Mouse (Mus musculus): Measurements from ENCODE around the gene Rabl6. TPM values are rescaled to one million over a fixed set of nuclear protein-coding genes. Genes with fewer than 3 reads are reported as not detected.

Gene Rabl6
- polyA plus RNA-seq, 1 experiment from 2014 or later, result 69.8 TPM

DNA sequence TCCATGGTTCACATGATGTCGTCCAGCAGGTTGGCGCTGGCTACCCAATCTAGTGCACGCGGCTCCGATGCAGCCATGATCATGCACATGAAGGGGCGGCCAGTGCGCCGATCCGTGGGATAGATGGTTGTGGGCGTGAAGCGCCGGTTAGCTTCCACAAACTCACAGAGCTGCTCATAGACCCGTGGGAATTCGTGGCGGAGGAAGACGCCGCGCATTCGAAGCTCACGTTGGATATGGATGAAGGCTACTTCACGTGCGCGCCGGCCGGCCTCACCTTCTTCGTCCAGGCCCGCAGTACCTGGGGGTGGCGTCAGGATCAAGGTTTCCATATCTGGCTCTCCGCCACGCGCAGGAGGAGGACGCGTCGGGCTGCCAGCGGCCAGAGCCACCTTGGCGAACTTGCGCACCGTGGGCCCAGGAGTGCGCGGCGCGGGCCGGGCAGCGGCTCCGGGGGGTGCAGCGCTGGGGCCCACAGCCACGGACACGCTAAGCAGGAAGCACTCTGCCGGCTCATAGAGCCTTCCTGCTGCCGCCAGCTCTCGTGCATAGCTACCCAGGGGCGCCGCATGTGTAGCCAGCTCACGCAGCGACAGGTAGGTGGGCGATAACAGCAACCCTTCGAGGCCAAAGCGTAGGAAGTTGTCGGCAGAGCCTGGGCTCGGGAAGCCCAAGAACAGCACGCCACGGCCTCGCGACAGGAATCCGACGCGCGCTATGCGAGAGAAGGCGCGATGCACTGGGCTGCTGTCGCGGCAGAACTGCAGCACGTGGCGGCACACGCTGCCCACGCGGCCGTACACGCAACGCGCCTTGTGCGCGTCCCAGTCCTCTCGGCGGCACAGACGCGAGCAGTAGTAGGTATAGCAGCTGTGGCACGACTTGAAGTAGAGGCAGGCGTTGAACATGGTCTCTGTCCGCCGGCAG lies 31.1 kb downstream of the Rabl6 start:
- Histone ChIP-seq H3K4me2 (replicated peaks; ENCODE audit: low read depth, low read length) (peak overlapping the region; percentile 50), H3K27me3 (ENCODE audit: insufficient read depth, low read length) (peaks cover 55% of the 10 kb centered on the region), H3K36me3 (ENCODE audit: insufficient read depth, low read length) (no peaks in the 10 kb centered on the region), H3K9ac (replicated peaks; ENCODE audit: low read length) (peak overlapping the region; percentile 52), H3K9me3 (ENCODE audit: low read length) (no peaks in the 10 kb centered on the region), H3K4me3 (ENCODE audit: low read length) (peak overlapping the region; percentile 29), H3K4me1 (ENCODE audit: insufficient read depth, low read length) (peaks cover 64% of the 10 kb centered on the region), H3K27ac (ENCODE audit: low read length) (no peak overlapping the region)
- 14% methylated on average over 92 of the region's 92 CpGs for WGBS
- no peak for ATAC-seq (ENCODE audit: low FRiP score, low TSS enrichment)

DNA sequence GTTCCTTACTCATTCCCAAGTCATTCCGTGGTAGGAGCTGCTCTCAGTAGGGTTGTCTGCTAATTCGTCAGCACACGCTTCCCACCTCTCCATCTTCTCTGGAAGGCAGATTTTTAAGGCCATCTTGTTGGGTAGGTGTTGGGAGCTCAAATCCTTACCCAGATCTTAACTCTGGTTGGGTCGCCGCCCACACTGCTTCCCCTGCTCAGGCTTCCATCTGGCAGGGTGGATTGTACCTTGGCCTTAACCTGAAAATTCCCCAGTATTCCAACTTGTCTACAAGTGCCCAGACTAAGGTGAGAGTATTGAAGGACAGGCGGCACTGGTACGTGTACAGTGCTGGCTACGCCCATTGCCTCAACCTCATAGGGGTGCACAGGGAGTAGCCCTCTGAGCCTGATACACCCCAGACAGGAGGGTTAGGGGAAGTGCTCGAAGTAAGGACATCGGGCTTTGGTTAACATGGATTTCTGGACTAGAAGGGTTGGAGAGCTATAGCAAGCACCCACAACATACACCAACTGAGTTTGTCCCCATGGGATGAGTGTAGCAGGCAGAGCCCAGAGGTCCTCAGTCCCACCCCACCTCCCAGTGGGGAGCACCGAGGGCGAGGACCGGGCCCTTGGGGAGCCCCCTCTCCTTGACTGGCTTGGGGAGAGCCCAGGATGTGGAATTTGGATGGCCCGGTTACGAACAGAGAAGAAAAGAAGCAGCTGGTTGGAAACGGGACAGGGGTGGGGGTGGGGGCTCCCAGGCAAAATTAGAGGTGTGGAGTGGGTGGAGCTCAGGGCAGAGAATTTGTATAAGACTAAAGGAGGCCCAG lies 32.1 kb downstream of the Rabl6 start:
- H3K4me3 ChIP-seq (ENCODE audit: low read length), result no peak overlapping the region
- no peak for ATAC-seq (ENCODE audit: low FRiP score, low TSS enrichment)
- no peak overlapping the region for H3K27ac ChIP-seq (ENCODE audit: low read length)
- no peaks in the 10 kb centered on the region for H3K36me3 ChIP-seq (ENCODE audit: insufficient read depth, low read length)
- no peak overlapping the region; the same call in 1 of the 2 replicates for H3K9ac ChIP-seq (replicated peaks; ENCODE audit: low read length)
- H3K27me3 ChIP-seq (ENCODE audit: insufficient read depth, low read length), result peaks cover 55% of the 10 kb centered on the region
- no peaks in the 10 kb centered on the region for H3K9me3 ChIP-seq (ENCODE audit: low read length)
- H3K4me2 ChIP-seq (replicated peaks; ENCODE audit: low read depth, low read length), result no peak overlapping the region
- WGBS, result 79% methylated on average over 16 of the region's 16 CpGs
- peaks cover 57% of the 10 kb centered on the region for H3K4me1 ChIP-seq (ENCODE audit: insufficient read depth, low read length)

DNA sequence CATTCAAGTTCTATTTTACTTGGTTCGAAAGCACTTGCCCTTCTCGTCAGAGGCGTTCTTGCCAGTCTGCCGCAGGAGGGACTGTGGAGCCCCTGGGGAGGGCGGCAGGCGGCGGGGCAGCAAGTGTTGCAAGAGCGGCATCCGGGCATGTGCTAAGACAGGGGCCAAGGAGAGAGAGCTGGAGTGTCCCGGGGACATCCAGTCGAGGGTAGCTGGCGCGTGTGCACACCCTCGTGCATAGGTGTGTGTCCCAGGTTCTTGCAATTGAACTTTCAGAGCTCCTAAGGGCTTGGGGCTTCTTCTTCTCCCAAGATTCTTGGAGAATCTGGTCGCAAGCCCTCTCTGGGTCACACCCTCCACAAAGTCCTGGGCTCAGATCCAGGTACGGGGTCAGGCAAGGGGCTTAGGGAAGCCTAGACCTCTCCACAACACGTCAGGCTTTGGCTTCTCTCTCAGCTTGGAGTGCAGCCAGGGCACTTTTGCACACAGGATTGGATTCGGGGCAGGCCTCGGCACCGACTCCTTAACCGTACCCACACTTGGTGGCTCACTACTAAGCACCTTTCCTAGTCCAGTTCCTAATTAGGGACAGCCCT lies 32.8 kb downstream of the Rabl6 start:
- ATAC-seq (ENCODE audit: low FRiP score, low TSS enrichment), result no peak
- peaks cover 53% of the 10 kb centered on the region for H3K4me1 ChIP-seq (ENCODE audit: insufficient read depth, low read length)

DNA sequence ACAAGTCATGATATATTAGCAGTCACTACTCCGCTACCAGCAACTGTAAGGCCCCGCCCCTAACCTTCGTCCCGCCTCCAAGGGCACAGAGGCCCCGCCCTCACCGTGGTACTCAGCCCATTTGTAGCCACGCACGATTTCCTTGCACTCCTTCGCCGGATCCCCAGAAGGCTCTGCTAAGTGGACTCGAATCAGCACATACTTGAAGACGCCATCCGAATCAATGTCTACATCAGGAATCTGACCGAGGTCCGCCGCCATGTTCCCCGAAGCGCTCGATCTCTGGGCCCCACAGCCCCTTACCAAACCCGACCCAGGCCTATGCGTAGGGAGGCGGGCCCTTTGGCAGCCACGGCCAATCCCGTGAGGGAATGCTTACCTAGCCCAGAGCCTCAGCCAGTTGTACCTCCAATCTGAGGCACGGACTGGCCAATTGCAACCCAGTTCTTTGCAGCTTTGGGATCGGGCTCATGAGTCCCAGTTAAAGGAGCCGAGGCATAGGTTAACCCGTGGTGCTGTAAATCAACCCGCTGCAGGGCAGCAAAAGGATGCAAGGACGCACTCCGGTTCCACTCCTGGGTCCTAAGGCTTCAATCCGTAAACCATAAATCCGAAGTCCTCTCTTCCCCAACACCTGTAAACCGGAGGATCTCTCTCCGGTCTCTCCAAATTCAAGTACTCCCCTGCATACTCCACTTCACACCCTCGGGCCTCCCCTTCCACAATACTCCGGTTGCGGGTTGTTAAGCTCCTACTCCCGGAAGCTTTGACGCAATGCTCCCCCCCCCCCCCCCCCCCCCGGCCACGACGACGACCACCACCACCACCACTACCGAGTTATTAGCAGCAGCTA lies 33.5 kb downstream of the Rabl6 start, which contains the start of the genes Mamdc4 and Phpt1:
TSS of gene Mamdc4 (minus strand) at position 267 of the 853 bp plus-strand sequence.
TSS of gene Phpt1 (minus strand) at position 646 of the 853 bp plus-strand sequence.
- peak within 1 kb of the TSS; percentile 69 for H3K4me3 ChIP-seq (ENCODE audit: low read length)
- peak within 1 kb of the TSS; percentile 95 for H3K27ac ChIP-seq (ENCODE audit: low read length)
- H3K9me3 ChIP-seq (ENCODE audit: low read length), result no peaks in the 10 kb centered on the region
- under 1% methylated on average over 43 of the region's 45 CpGs for WGBS
- peaks cover 40% of the 10 kb centered on the region for H3K27me3 ChIP-seq (ENCODE audit: insufficient read depth, low read length)
- peak within 1 kb of the TSS; percentile 95 for H3K4me2 ChIP-seq (replicated peaks; ENCODE audit: low read depth, low read length)
- peak within 1 kb of the TSS; percentile 85 for H3K9ac ChIP-seq (replicated peaks; ENCODE audit: low read length)
- peaks cover 51% of the 10 kb centered on the region for H3K4me1 ChIP-seq (ENCODE audit: insufficient read depth, low read length)
- peak; percentile 98 for ATAC-seq (ENCODE audit: low FRiP score, low TSS enrichment)
- no peaks in the 10 kb centered on the region; the same call in 1 of the 2 replicates for H3K36me3 ChIP-seq (ENCODE audit: insufficient read depth, low read length)

More for the DNA sequence above, 32.8 kb downstream of the Rabl6 start:
- Histone ChIP-seq H3K9ac (replicated peaks; ENCODE audit: low read length) (peak overlapping the region; percentile 85), H3K4me3 (ENCODE audit: low read length) (peak overlapping the region; percentile 69), H3K4me2 (replicated peaks; ENCODE audit: low read depth, low read length) (peak overlapping the region; percentile 95), H3K27ac (ENCODE audit: low read length) (peak overlapping the region; percentile 91), H3K36me3 (ENCODE audit: insufficient read depth, low read length) (no peaks in the 10 kb centered on the region), H3K9me3 (ENCODE audit: low read length) (no peaks in the 10 kb centered on the region), H3K27me3 (ENCODE audit: insufficient read depth, low read length) (peaks cover 47% of the 10 kb centered on the region)
- 14% methylated on average over 21 of the region's 21 CpGs for WGBS

DNA sequence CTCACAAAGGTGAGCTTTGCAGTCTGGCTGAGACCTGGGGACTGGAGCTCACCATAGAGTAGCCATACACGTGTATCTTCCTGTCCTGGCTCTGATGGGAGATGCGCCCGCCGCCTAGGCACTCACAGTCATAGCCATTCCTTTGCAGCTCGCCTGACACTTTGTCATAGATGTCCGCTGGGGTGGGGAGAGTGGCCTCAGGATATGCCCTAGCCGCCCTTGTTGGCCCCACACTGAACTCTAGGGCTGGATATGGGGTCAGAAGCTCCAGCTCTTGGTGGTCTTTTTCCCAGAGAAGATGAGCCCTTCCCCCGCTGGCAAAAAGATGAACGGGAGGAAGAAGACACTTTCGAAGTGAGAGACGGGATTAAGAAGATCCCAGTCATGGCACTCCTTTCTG lies 34.2 kb downstream of the Rabl6 start:
- 17% methylated on average over 11 of the region's 11 CpGs for WGBS
- Histone ChIP-seq H3K4me2 (replicated peaks; ENCODE audit: low read depth, low read length) (peak overlapping the region; percentile 95), H3K9me3 (ENCODE audit: low read length) (no peaks in the 10 kb centered on the region), H3K36me3 (ENCODE audit: insufficient read depth, low read length) (peaks cover 4% of the 10 kb centered on the region; the same call in 1 of the 2 replicates), H3K4me1 (ENCODE audit: insufficient read depth, low read length) (peaks cover 44% of the 10 kb centered on the region), H3K27me3 (ENCODE audit: insufficient read depth, low read length) (peaks cover 34% of the 10 kb centered on the region), H3K9ac (replicated peaks; ENCODE audit: low read length) (peak overlapping the region; percentile 85), H3K4me3 (ENCODE audit: low read length) (peak overlapping the region; percentile 69), H3K27ac (ENCODE audit: low read length) (peak overlapping the region; percentile 95; the same call in 1 of the 2 replicates)
- ATAC-seq (ENCODE audit: low FRiP score, low TSS enrichment), result no peak

DNA sequence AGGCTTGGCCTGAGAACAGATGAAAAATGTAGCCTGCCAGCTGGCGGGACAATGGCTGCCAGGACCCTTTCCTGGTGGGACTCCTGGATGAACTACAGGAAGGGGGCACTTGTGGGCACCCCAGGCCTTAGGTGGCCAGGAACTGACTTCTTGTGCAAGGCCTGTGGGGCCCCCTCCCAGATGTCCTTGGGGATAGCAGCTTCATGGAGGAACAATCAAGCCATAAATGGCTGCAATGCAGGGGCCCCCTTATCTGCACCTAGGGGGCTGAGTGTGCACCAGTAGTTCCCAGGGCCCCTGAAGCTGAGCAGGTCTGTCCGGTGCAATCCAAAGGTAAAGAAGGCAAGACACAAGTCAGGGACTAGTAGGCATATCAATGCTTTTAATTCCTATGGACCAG lies 35.3 kb downstream of the Rabl6 start:
- no peak overlapping the region for H3K27ac ChIP-seq (ENCODE audit: low read length)
- peaks cover 12% of the 10 kb centered on the region; the same call in 1 of the 2 replicates for H3K36me3 ChIP-seq (ENCODE audit: insufficient read depth, low read length)
- peaks cover 34% of the 10 kb centered on the region for H3K4me1 ChIP-seq (ENCODE audit: insufficient read depth, low read length)
- no peak overlapping the region for H3K4me3 ChIP-seq (ENCODE audit: low read length)
- 89% methylated on average over 2 of the region's 2 CpGs for WGBS
- H3K9me3 ChIP-seq (ENCODE audit: low read length), result no peaks in the 10 kb centered on the region
- H3K9ac ChIP-seq (replicated peaks; ENCODE audit: low read length), result 0 out of 2 replicates have a peak overlapping the region, but pooled peaks have one; percentile 27
- 0 out of 2 replicates have a peak overlapping the region, but pooled peaks have one; percentile 95 for H3K4me2 ChIP-seq (replicated peaks; ENCODE audit: low read depth, low read length)
- no peak for ATAC-seq (ENCODE audit: low FRiP score, low TSS enrichment)
- H3K27me3 ChIP-seq (ENCODE audit: insufficient read depth, low read length), result peaks cover 23% of the 10 kb centered on the region

DNA sequence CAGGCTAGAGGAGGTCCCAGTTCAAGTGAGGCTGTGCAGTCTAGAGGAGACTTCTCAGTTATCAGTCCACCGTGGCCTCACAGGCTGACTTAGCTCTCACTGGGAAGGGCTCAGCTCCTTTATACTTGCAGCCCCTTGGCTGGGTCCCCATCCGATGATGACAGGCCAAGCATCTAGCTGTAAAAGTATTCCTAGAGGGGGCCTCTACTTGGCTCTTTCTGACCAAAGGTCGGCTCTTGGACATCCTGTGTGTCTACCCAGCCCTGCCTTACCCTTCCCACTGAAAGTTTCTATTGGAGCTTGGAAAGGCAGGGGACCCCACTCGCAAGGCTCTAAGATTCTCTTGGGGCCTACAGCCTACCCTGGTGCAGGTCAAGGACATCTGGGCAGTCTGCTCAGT lies 37.1 kb downstream of the Rabl6 start:
- Histone ChIP-seq H3K4me1 (ENCODE audit: insufficient read depth, low read length) (peaks cover 22% of the 10 kb centered on the region), H3K9me3 (ENCODE audit: low read length) (no peaks in the 10 kb centered on the region), H3K27me3 (ENCODE audit: insufficient read depth, low read length) (peaks cover 4% of the 10 kb centered on the region), H3K27ac (ENCODE audit: low read length) (no peak overlapping the region), H3K36me3 (ENCODE audit: insufficient read depth, low read length) (peaks cover 12% of the 10 kb centered on the region; the same call in 1 of the 2 replicates), H3K4me3 (ENCODE audit: low read length) (no peak overlapping the region), H3K4me2 (replicated peaks; ENCODE audit: low read depth, low read length) (no peak overlapping the region), H3K9ac (replicated peaks; ENCODE audit: low read length) (no peak overlapping the region)
- 90% methylated on average over 4 of the region's 4 CpGs for WGBS
- no peak for ATAC-seq (ENCODE audit: low FRiP score, low TSS enrichment)

DNA sequence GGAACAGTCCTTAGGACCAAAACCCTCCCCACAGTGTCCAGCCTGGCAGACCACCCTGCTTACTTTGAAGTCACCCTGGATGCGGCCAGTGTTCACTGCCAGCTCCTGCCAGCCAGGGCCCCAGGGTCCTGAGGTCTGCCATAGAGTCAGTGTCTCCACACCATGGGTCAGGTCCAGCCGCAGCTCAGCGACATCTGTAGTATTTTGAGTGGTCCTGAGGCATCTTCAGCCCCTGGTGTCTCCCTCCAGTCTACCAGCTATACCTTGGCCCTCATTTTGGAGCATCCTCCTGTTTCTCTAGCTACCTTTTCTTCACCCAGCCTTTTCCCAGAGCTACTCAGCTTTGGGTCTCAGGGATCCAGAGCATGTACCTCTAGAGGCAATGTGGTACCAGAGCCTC lies 39.0 kb downstream of the Rabl6 start:
- ATAC-seq (ENCODE audit: low FRiP score, low TSS enrichment), result no peak
- Histone ChIP-seq H3K27me3 (ENCODE audit: insufficient read depth, low read length) (no peaks in the 10 kb centered on the region), H3K4me1 (ENCODE audit: insufficient read depth, low read length) (peaks cover 16% of the 10 kb centered on the region), H3K9ac (replicated peaks; ENCODE audit: low read length) (no peak overlapping the region), H3K4me2 (replicated peaks; ENCODE audit: low read depth, low read length) (no peak overlapping the region), H3K9me3 (ENCODE audit: low read length) (no peaks in the 10 kb centered on the region), H3K4me3 (ENCODE audit: low read length) (no peak overlapping the region), H3K36me3 (ENCODE audit: insufficient read depth, low read length) (peaks cover 25% of the 10 kb centered on the region), H3K27ac (ENCODE audit: low read length) (no peak overlapping the region)
- 89% methylated on average over 3 of the region's 3 CpGs for WGBS

Measured in kidney, embryonic 16.5 days (tissue).